Mouse (Mus musculus) left cerebral cortex, adult 11 months (tissue): ENCODE data around the gene Fuz.

Experiments used
- DNase-seq: peaks from one replicate; pipeline ENCODE4 v3.0.0; 2022; ENCODE audit warnings: low spot score

The Fuz gene

GRCm38 (mm10) chr7:44895593-44896434, at the start of gene Fuz:
TSS of gene Fuz (plus strand) at chr7:44896079.
- peak; percentile 92 for DNase-seq

- DNase-seq: no peak
Measured at GRCm38 (mm10) chr7:44846804-44847203, 49.1 kb upstream of the Fuz start.

DNA sequence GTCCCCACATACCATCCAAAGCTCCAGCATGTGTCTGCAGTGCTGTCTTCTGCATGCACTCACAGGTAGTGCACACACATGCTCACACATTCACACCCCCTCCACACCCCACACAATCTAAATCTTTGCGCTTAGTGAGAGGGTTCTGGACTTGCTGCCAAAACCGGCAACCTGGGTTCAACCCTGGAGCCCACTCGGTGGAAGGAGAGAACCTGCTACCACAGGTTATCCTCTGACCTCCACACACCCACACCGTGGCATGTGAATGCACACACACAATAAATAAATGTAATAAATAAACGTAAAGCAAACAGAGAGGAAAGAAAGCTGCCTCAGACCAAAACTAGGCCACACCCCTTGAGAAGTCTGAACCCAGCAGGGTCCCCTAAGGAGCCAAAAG, 48.1 kb upstream of the Fuz start:
- DNase-seq: no peak

DNA sequence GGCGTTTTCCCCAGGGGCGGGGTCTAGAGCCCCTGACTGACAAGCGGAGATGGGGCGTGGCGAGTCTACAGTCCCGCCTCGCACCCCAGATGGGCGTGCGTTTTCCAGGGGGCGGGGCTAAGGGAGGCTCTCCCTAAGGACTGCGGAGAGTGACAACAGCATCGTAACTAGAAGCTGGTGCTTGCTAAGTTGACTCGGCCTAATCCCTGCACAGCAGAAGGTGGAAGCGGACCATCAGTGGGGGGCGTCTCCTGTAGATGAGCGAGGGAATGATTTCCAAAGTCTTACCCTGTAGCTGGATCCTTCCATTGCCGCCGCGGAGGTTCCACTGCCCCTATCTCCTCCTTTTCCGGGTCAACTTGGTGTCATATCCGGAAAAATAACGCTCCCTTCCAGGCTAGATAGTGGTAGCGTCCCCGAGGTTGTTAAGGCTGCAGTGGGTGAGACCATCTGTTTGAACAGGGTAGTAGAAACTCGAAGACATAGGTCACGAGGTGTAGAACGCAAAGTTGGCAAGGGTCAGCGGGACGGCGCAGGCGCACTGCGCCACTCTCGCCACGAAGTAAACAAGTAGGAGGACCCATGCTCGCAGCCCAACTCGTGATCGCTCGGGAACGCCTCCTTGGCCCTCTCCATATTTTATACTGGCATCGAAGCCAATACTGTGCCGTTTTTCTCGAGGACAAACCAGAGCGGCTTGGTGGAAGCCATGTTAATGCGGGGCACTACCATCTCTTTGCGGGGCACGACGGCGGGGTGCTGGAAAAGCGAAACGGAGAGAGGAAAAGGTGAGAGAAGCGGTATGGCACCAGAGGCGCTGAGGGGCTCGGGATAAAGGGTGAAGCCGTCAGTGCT, 47.1 kb upstream of the Fuz start, which contains the start of the genes Akt1s1 and Tbc1d17:
Gene Akt1s1, plus strand, starts transcription at position 431 of the 855 bp plus-strand sequence.
Gene Tbc1d17, minus strand, starts transcription at position 519 of the 855 bp plus-strand sequence.
- DNase-seq: peak; percentile 100

GRCm38 (mm10) chr7:44849416-44850111, 46.3 kb upstream of the Fuz start:
- peak; percentile 90 for DNase-seq

DNA sequence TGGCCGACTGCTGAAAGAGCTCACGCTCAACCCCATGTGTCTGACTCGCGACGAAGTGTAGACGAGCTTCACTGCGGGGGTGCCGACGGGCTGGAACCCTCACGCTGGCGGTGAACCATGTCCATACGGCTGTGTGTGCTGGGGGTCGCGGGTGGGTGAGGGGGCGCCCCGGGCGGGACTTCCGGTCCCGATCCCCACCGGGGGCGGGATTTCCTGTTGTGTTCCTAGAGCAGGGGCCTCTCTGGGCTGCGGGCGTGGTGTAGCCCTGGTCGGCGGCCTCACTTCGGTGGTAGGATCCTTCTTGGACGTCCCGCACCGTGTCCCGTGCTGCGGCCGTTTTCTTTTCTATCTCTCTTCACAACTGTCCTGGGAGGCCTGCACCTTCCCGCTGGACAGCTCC, 45.7 kb upstream of the Fuz start:
- no peak for DNase-seq

GRCm38 (mm10) chr7:44850789-44851624, 44.9 kb upstream of the Fuz start:
- no peak for DNase-seq

GRCm38 (mm10) chr7:44851625-44852234, 44.1 kb upstream of the Fuz start:
- no peak for DNase-seq

DNA sequence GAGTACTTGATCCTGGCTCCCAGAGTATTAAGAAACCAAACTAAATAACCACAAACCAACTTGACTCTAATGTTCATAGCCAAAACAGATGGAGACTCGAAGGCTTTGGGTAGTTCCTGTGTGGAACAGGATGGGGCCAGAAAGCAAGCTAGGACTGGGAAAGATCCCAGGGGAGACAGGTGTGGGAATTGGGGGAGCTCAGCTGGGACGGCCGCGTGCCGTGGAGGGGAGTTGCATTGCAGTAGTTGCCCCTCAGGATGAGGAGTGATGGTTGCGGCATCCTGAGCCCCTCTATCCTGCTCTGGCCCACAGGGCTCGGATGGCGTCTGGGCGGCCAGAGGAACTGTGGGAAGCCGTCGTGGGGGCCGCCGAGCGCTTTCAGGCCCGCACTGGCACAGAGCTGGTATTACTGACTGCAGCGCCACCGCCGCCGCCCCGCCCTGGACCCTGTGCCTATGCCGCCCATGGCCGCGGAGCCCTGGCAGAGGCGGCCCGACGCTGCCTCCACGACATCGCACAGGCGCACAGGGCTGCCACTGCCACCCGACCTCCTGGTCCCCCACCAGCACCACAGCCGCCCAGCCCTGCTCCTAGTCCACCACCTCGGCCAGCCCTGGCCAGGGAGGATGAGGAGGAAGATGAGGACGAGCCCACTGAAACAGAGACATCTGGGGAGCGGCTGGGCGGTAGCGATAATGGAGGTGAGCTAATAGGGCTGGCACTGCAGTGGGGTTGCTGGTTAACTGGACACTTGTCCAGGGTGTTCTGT, 43.4 kb upstream of the Fuz start:
- DNase-seq: no peak

- no peak for DNase-seq
Measured at GRCm38 (mm10) chr7:44853065-44853464, 42.8 kb upstream of the Fuz start.

GRCm38 (mm10) chr7:44853596-44854355, 42.1 kb upstream of the Fuz start:
- no peak for DNase-seq

DNA sequence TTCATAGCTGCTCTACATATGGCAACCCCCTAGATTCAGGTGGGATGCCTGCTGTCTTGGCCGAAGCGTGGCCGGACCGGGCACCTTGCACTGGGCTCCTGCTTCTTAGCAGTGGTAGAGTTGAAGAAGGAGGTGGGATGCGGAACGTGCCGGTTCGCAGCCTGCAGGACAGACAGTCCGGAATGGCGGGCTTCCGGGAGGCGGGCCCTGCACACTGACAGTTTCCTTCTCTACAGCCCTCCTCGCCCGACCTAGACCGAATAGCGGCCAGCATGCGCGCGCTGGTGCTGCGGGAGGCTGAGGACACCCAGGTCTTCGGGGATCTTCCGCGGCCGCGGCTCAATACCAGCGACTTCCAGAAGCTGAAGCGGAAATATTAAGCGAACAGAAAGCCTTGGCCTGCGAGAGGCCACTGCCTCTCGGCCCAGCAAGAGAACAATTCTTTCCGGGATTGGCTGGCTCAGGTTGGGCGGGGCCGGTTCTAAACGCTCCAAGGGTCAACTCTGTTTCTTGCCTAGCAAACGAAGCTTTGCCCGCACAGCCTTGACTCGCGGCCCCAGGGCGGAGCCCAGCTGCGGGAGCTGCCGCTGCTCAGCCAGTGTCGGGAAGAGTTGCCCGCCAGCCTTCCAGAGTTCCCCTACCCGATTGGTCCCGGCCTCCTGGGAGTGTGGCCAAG, 41.4 kb upstream of the Fuz start:
- DNase-seq: no peak

- no peak for DNase-seq
Measured at GRCm38 (mm10) chr7:44855036-44855435, 40.8 kb upstream of the Fuz start.

DNA sequence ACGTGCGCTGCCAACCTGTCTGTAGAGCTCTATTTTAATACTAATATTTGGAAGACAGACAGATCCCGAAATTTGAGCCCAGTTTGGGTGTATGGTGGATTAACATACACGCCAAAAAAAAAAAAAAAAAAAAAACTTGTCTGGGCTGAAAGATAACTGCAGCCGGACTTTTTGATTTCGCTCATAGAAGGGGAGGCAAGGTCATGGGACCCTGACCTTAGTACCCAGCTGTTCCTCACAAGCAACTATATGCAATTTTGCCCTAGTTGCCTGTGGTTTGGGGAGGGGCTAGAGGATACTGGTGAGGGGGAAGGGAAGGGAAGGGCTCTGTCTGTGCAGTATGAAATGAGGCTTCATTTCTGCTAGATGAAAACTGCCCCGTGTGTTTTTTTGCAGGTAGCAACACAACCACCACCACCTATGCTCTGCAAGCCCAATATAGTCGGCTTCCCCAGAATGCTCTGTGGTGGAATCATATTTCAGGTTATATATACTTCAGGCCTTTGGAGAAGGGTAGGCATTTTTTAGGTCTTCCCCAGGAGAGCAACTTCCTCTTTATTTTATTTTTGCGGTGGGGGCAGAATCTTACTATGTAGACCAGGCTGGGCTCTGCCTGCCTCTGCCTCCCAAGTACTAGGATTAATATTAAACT, 39.5 kb upstream of the Fuz start:
- no peak for DNase-seq

DNA sequence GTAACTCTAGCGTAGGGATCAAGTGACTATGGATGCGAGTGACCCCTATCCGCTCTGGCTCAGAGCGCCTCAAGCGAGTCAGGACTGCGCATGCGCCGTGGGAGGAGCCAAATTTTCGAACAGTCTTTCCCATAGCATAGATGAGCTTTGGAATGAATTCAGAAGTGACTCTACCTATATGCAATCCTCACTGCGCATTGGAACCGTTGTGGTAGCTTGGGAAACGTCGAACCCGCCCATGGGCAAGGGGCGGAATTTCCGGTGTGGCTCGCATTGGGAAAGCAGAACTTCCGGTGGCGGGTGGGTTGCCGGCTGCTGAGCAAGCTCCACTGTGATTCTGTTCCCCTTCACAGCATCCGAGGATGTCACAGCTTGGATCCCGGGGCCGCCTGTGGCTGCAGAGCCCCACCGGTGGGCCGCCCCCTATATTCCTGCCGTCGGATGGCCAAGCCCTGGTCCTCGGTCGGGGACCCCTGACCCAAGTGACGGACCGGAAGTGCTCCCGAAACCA, 38.8 kb upstream of the Fuz start, which contains the start of gene Pnkp:
Gene Pnkp, plus strand, starts transcription at position 98 of the 511 bp plus-strand sequence.
- DNase-seq: peak; percentile 91

DNA sequence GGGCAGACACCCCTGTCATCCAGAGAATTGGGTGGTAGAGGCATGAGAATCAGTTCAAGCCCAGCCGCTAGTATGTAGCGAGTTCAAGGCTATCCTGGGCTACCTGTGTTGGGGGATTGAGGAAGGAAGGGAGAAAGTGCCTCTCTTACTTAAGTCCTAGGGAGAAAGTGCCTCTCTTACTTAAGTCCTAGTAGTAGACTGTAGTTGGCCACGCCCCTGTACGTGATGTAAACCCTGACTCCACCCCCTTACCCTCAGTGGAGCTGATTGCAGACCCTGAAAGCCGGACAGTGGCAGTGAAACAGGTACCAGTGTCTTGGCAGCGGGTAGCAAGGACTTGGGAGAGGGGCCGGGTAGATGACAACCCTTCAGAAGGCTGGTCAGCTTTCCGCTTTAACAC, 38.0 kb upstream of the Fuz start:
- no peak for DNase-seq

- DNase-seq: no peak
Measured at GRCm38 (mm10) chr7:44859896-44860295, 36.0 kb upstream of the Fuz start.
